ENCODE assay signal across 15 mouse cellular contexts in the genomic region with DNA sequence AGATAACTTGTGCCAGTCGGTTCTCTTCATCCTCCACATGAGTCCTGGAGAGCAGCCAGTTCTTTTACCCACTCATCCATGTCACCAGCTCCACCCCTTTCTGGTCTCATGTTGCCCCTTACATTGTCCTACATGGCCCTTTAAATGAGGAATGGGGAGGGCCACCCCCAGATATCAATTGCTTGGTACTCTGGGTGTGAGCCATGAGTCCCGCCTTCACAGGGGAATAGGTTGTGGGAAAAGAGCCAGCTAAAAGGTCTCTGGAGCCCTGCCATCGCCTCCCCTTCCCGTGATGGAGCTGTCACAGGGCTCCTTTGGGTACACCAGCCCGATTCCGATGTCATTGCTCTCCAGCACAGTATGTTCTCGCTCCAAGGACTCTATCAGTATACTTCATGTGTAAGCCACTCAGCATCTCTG. TPM values are rescaled to one million over a fixed set of nuclear protein-coding genes. Genes with fewer than 3 reads are reported as not detected.
"Had no signal": no experiment of that assay in that cellular context is flagged by ENCODE, and none has a peak within 500 bp of the region (broad histone marks: within the 10 kb centered on the region; RNA-seq: fewer than 3 reads in every experiment).

No protein-coding gene starts in this region.

- H3K4me3 ChIP-seq: limb, embryonic 13.5 days; midbrain, embryonic 12.5 days; stomach, embryonic 15.5 days had no signal

- H3K9ac ChIP-seq: limb, embryonic 13.5 days; liver, embryonic 14.5 days; midbrain, embryonic 12.5 days; stomach, embryonic 15.5 days had no signal

- DNase-seq: left cerebral cortex, postnatal 4 days; lung, adult 18-20 months; right cerebral cortex, postnatal 14 days; thymus, adult 2 months; thymus, postnatal 25 days had no signal

- H3K9me3 ChIP-seq: limb, embryonic 13.5 days; midbrain, embryonic 12.5 days; stomach, embryonic 15.5 days had no signal

- H3K27me3 ChIP-seq: limb, embryonic 13.5 days; stomach, embryonic 15.5 days had no signal

- H3K36me3 ChIP-seq: limb, embryonic 13.5 days; midbrain, embryonic 12.5 days; stomach, embryonic 15.5 days had no signal

- H3K4me2 ChIP-seq: limb, embryonic 13.5 days; midbrain, embryonic 12.5 days; stomach, embryonic 15.5 days had no signal

- H3K4me1 ChIP-seq: limb, embryonic 13.5 days; midbrain, embryonic 12.5 days; stomach, embryonic 15.5 days had no signal

- H3K27ac ChIP-seq: limb, embryonic 13.5 days; liver, embryonic 14.5 days; midbrain, embryonic 12.5 days; stomach, embryonic 15.5 days had no signal

RNA-seq across cellular contexts. Expression of a gene that starts 6.1 kb away (rescaled TPM):
- polyA plus RNA-seq: large intestine, adult 2 months; limb, embryonic 13.5 days; liver, adult 2 months; liver, embryonic 14.5 days; midbrain, embryonic 12.5 days; midbrain, postnatal 0 days; spleen, adult 2 months; stomach, embryonic 15.5 days; testis, adult 2 months; urinary bladder, adult 2 months had no signal

RNA-seq across cellular contexts. Expression of a gene that starts 21.1 kb away (rescaled TPM):
- polyA plus RNA-seq: limb, embryonic 13.5 days; liver, adult 2 months; liver, embryonic 14.5 days; testis, adult 2 months had no signal
